Mouse (Mus musculus) forebrain, embryonic 10.5 days (tissue): ENCODE results near the gene Gm15294. TPM values are rescaled to one million over a fixed set of nuclear protein-coding genes. Genes with fewer than 3 reads are reported as not detected.
A peak's percentile ranks its signal among the peaks of the same experiment; 100 is the strongest.

Experiments used
- DNase-seq: peaks from one replicate; pipeline ENCODE4 v3.0.0-alpha.2; 2017; ENCODE audit warnings: low spot score; ENCODE audit errors: extremely low spot score
- H3K27ac ChIP-seq: fragments of 300-500 bp; sonication (generic); 2 replicates; pipeline ENCODE4 v1.5.1; 2016; ENCODE audit warnings: mild to moderate bottlenecking
- H3K27me3 ChIP-seq: fragments of 300-500 bp; sonication (generic); 2 replicates; pipeline ENCODE4 v1.6.1; 2016; ENCODE audit warnings: mild to moderate bottlenecking; ENCODE audit not compliant: poor library complexity, severe bottlenecking
- H3K36me3 ChIP-seq: fragments of 300-500 bp; sonication (generic); replicated peaks from 2 replicates; pipeline ENCODE4 v1.6.1; 2016; ENCODE audit warnings: mild to moderate bottlenecking, moderate library complexity
- H3K4me1 ChIP-seq: fragments of 300-500 bp; sonication (generic); 2 replicates; pipeline ENCODE4 v1.6.1; 2016
- H3K4me3 ChIP-seq: fragments of 300-500 bp; sonication (generic); 2 replicates; pipeline ENCODE4 v1.5.1; 2016; ENCODE audit warnings: mild to moderate bottlenecking, moderate library complexity
- H3K9me3 ChIP-seq: fragments of 300-500 bp; sonication (generic); 2 replicates; pipeline ENCODE4 v1.6.1; 2016; ENCODE audit warnings: mild to moderate bottlenecking, moderate library complexity
- WGBS: fragments of 180-500 bp; shearing (Covaris S2); methylation state at CpG from one replicate; pipeline ENCODE4 v1.1.7; 2016; 5-methylcytosine and 5-hydroxymethylcytosine counted together
- polyA plus RNA-seq: library from polyadenylated mRNA; unstranded; fragments of >200 nt; fragmentation: Nextera tagmentation; extraction: Ambion mirVana; gene quantifications from 2 replicates; pipeline ENCODE4 v1.2.1, GENCODE M21; 2016

The Gm15294 gene
- polyA plus RNA-seq = 0.46 and 0.70 TPM in 2 replicates

DNA sequence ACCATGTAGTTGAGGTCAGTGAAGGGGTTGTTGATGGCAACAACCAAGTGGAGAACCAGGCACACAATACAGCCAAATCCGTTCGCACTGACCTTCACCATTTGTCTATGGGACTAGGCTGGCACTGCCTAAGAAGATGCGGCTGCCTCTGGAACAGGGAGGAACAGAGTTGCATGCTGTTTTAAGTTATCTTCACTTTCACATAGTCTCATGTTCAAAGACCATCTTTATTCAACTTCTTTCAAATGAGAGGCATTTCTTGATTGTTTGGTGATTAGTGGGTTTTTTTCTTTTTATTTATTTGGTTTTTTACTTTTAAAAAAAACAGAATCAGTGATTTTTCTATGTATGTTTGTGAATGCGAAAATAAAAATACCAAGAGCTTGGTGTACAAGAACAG is at the start of gene Gm15294:
Gene Gm15294, minus strand, starts transcription at position 101 of the 400 bp plus-strand sequence.
- Histone ChIP-seq H3K36me3 (no peaks in the 10 kb centered on the region), H3K4me1 (peaks cover 4% of the 10 kb centered on the region; the same call in 1 of the 2 replicates), H3K27me3 (peaks cover 57% of the 10 kb centered on the region), H3K27ac (no peak within 1 kb of the TSS), H3K9me3 (no peaks in the 10 kb centered on the region), H3K4me3 (no peak within 1 kb of the TSS)
- DNase-seq = no peak
- WGBS = 97% methylated on average over 4 of the region's 4 CpGs

GRCm38 (mm10) chrX:141884336-141885048 is 9.5 kb upstream of the Gm15294 start:
- Histone ChIP-seq H3K27me3 (peaks cover 59% of the 10 kb centered on the region), H3K4me3 (no peak overlapping the region)
- WGBS = 60% methylated on average over 4 of the region's 4 CpGs

DNA sequence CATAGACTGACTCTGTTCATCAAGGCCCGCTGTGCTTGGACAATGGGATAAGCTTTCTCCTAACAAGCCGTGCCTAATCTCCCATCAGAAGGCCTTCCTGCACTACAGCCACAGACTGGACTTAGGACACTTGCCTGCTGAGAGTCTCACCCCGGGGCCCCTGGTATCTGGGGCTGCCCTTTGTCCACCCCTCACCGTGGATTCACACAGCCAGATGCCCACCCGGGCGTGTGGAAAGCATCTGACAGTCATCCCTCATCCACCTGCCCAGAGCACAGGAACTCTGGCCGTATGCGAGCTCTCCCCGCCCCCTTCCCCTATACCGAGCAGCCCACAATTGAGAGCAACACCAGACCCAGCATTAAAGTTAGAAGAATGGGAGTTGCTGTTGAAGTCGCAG is 1.0 kb downstream of the Gm15294 start:
- H3K27ac ChIP-seq = no peak overlapping the region
- WGBS = 37% methylated on average over 11 of the region's 11 CpGs
- DNase-seq = peak; percentile 17

More at GRCm38 (mm10) chrX:141884336-141885048, 9.5 kb upstream of the Gm15294 start:
- DNase-seq = no peak
- Histone ChIP-seq H3K4me1 (no peaks in the 10 kb centered on the region), H3K9me3 (no peaks in the 10 kb centered on the region), H3K36me3 (no peaks in the 10 kb centered on the region), H3K27ac (no peak overlapping the region)

GRCm38 (mm10) chrX:141873597-141873996 is 1.4 kb downstream of the Gm15294 start:
- H3K36me3 ChIP-seq = no peaks in the 10 kb centered on the region
- no peaks in the 10 kb centered on the region for H3K9me3 ChIP-seq
- DNase-seq = peak; percentile 14
- no peak overlapping the region for H3K4me3 ChIP-seq
- H3K27me3 ChIP-seq = peaks cover 64% of the 10 kb centered on the region
- peaks cover 4% of the 10 kb centered on the region; the same call in 1 of the 2 replicates for H3K4me1 ChIP-seq
- no peak overlapping the region for H3K27ac ChIP-seq
- 48% methylated on average over 4 of the region's 4 CpGs for WGBS

More for the DNA sequence above, 1.0 kb downstream of the Gm15294 start:
- Histone ChIP-seq H3K4me3 (no peak overlapping the region), H3K36me3 (no peaks in the 10 kb centered on the region), H3K27me3 (peaks cover 60% of the 10 kb centered on the region), H3K9me3 (no peaks in the 10 kb centered on the region), H3K4me1 (peaks cover 4% of the 10 kb centered on the region; the same call in 1 of the 2 replicates)

DNA sequence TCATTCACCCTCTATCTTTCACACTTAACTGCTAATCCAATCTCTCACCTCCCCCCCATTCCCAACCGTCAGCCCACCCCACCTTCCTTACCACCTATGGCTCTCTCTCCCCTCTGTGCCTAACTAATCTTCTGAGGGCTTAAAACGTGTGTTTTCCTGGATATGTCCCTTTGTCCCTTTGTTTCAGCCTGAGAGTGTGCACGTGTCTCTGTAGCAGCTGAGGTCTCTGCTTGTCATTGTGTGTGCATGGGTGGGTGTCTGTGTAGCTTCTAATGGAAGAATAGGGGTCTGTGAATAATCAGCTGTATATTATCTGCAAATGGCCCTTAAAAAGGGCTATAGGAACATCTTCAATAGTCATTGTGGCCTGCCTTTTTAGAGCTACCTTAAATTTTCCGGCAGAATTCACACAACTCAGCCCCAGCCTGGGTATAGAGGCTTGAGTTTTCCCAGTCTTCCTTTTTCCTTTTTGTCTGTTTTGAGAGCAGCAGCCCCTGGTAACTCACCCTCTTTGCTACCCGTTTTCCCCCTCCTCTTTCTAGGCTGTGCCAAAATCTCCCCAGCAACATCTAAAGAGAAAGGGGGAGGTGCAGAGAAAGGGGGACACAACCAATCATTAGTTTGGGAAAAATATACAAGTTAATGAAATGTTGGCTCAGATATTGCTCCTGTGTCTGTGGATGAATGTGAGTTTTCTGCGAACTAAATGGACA is 19.2 kb downstream of the Gm15294 start:
- no peaks in the 10 kb centered on the region for H3K36me3 ChIP-seq
- peaks cover 61% of the 10 kb centered on the region for H3K27me3 ChIP-seq
- H3K27ac ChIP-seq = peak overlapping the region; percentile 68
- H3K4me3 ChIP-seq = no peak overlapping the region
- H3K9me3 ChIP-seq = no peaks in the 10 kb centered on the region
- DNase-seq = no peak
- peaks cover 10% of the 10 kb centered on the region; the same call in 1 of the 2 replicates for H3K4me1 ChIP-seq
- 25% methylated on average over 6 of the region's 6 CpGs for WGBS

Other genes with a start within 250 kb of the Gm15294 start
- 10.4 and 12.7 TPM in 2 replicates for gene Irs4, start 150.0 kb downstream of the Gm15294 start, polyA plus RNA-seq